Comparison of ENCODE assay signal across 8 mouse cellular contexts in genomic region chr9:58200270-58201090, GRCm38 (mm10). TPM values are rescaled to one million over a fixed set of nuclear protein-coding genes. Genes with fewer than 3 reads are reported as not detected.
DNase-seq lines count a peak whose midpoint lies in the region; ATAC-seq lines count a peak whose summit lies in the region.
"Had no signal": no experiment of that assay in that cellular context is flagged by ENCODE, and none has a peak within 500 bp of the region (broad histone marks: within the 10 kb centered on the region; RNA-seq: fewer than 3 reads in every experiment).

No protein-coding gene starts in this region.

- no peak for ATAC-seq in forebrain, embryonic 11.5 days (replicated peaks; ENCODE audit: low FRiP score)
- no peak for ATAC-seq in neural tube, embryonic 15.5 days (ENCODE audit: low FRiP score)

- 9% methylated on average over 11 of the region's 11 CpGs for WGBS in forebrain, embryonic 11.5 days
- 9% methylated on average over 11 of the region's 11 CpGs for WGBS in limb, embryonic 10.5 days
- WGBS in neural tube, embryonic 15.5 days = 9% methylated on average over 11 of the region's 11 CpGs

- no peaks in the 10 kb centered on the region for H3K36me3 ChIP-seq in forebrain, embryonic 11.5 days (ENCODE audit: control insufficient read depth, insufficient read depth, low read length)
- H3K36me3 ChIP-seq in limb, embryonic 10.5 days = no peaks in the 10 kb centered on the region
- H3K36me3 ChIP-seq in neural tube, embryonic 15.5 days = no peaks in the 10 kb centered on the region

- H3K27ac ChIP-seq in forebrain, embryonic 11.5 days (ENCODE audit: low read depth, low read length) = peak overlapping the region; percentile 62
- no peak overlapping the region for H3K27ac ChIP-seq in limb, embryonic 10.5 days
- H3K27ac ChIP-seq in neural tube, embryonic 15.5 days (replicated peaks) = peak overlapping the region; percentile 54; the same call in 1 of the 2 replicates

- H3K4me3 ChIP-seq in forebrain, embryonic 11.5 days (ENCODE audit: low read depth, low read length) = peak overlapping the region; percentile 30
- no peak overlapping the region for H3K4me3 ChIP-seq in limb, embryonic 10.5 days
- peak overlapping the region; percentile 33 for H3K4me3 ChIP-seq in neural tube, embryonic 15.5 days (replicated peaks)

- peaks cover 57% of the 10 kb centered on the region for H3K4me1 ChIP-seq in forebrain, embryonic 11.5 days (replicated peaks; ENCODE audit: control insufficient read depth, insufficient read depth, low read length)
- H3K4me1 ChIP-seq in limb, embryonic 10.5 days = peaks cover 80% of the 10 kb centered on the region
- H3K4me1 ChIP-seq in neural tube, embryonic 15.5 days = peaks cover 78% of the 10 kb centered on the region

- H3K27me3 ChIP-seq in forebrain, embryonic 11.5 days (ENCODE audit: control insufficient read depth, insufficient read depth, low read length) = peaks cover 83% of the 10 kb centered on the region
- H3K27me3 ChIP-seq in limb, embryonic 10.5 days (ENCODE audit: low read depth, poor library complexity, severe bottlenecking) = peaks cover 98% of the 10 kb centered on the region
- H3K27me3 ChIP-seq in neural tube, embryonic 15.5 days (replicated peaks) = peaks cover 91% of the 10 kb centered on the region

- intact Hi-C loops in left cerebral cortex, postnatal 25 days (cut with DNase I) = loop anchor here (2.0 to 10.0 kb wide), 2 partner anchors 90 to 266 kb away; no protein-coding TSS in a partner anchor

- peak overlapping the region; percentile 45 for H3K4me2 ChIP-seq in forebrain, embryonic 11.5 days (ENCODE audit: low read depth, low read length, severe bottlenecking)
- H3K4me2 ChIP-seq in neural tube, embryonic 15.5 days = peak overlapping the region; percentile 59

- no peaks in the 10 kb centered on the region for H3K9me3 ChIP-seq in forebrain, embryonic 11.5 days (ENCODE audit: control insufficient read depth, low read length)
- H3K9me3 ChIP-seq in limb, embryonic 10.5 days (replicated peaks) = no peaks in the 10 kb centered on the region
- no peaks in the 10 kb centered on the region for H3K9me3 ChIP-seq in neural tube, embryonic 15.5 days (replicated peaks)

- peak overlapping the region; percentile 61 for H3K9ac ChIP-seq in forebrain, embryonic 11.5 days (ENCODE audit: low read length)
- H3K9ac ChIP-seq in neural tube, embryonic 15.5 days (replicated peaks) = 0 out of 2 replicates have a peak overlapping the region, but pooled peaks have one; percentile 14

- peak; percentile 36 to 55 for DNase-seq in left cerebral cortex, postnatal 25 days (ENCODE audit: low spot score in 2 of 2)
- DNase-seq in left cerebral cortex, adult 8-10 months (ENCODE audit: low spot score in 2 of 2) = no peak
- peak; percentile 50 for DNase-seq in forebrain, embryonic 11.5 days (ENCODE audit: low spot score)
- DNase-seq in limb, embryonic 10.5 days (ENCODE audit: low spot score) = peak; percentile 44
- DNase-seq in adrenal gland, postnatal 36 days = no peak
- DNase-seq in kidney, postnatal 14 days = no peak
- DNase-seq: liver had no signal

RNA-seq across cellular contexts. Expression of gene Islr, which starts 3.6 kb away (rescaled TPM):
- 10 to 100 TPM; 14.9 to 15.2 TPM for total RNA-seq in left cerebral cortex, postnatal 25 days (2021)
- 10 to 100 TPM; 14.8 to 23.4 (median 18.9) TPM for total RNA-seq in left cerebral cortex, adult 8-10 months (2022)
- polyA plus RNA-seq in forebrain, embryonic 11.5 days (2014; fragmentation: Nextera tagmentation; extraction: Ambion mirVana) = 9.4 and 11.7 TPM in 2 replicates
- polyA plus RNA-seq in limb, embryonic 10.5 days (2016; fragmentation: Nextera tagmentation; extraction: Ambion mirVana) = 9.5 and 33.2 TPM in 2 replicates
- polyA plus RNA-seq in neural tube, embryonic 15.5 days (2015; fragmentation: Nextera tagmentation; extraction: Ambion mirVana) = 52.3 and 54.2 TPM in 2 replicates
- total RNA-seq in adrenal gland, postnatal 36 days (2021) = 10 to 100 TPM; 23.7 to 32.1 TPM

RNA-seq across cellular contexts. Expression of gene Islr2, which starts 3.6 kb away (rescaled TPM):
- total RNA-seq in left cerebral cortex, postnatal 25 days (2021) = 10 to 100 TPM; 72.2 to 76.7 TPM
- 10 to 100 TPM; 63.9 to 73.8 (median 69.4) TPM for total RNA-seq in left cerebral cortex, adult 8-10 months (2022)
- polyA plus RNA-seq in forebrain, embryonic 11.5 days (2014; fragmentation: Nextera tagmentation; extraction: Ambion mirVana) = 18.1 and 21.1 TPM in 2 replicates
- 0.11 TPM in 1 of 2 replicates, not detected in the other for polyA plus RNA-seq in limb, embryonic 10.5 days (2016; fragmentation: Nextera tagmentation; extraction: Ambion mirVana)
- polyA plus RNA-seq in neural tube, embryonic 15.5 days (2015; fragmentation: Nextera tagmentation; extraction: Ambion mirVana) = 8.5 and 11.5 TPM in 2 replicates
- 1 to 10 TPM; 2.3 to 3.3 TPM for total RNA-seq in adrenal gland, postnatal 36 days (2021)

RNA-seq across cellular contexts. Expression of gene Pml, which starts 49.1 kb away (rescaled TPM):
- 10 to 100 TPM; 13.0 to 18.2 TPM for total RNA-seq in left cerebral cortex, postnatal 25 days (2021)
- total RNA-seq in left cerebral cortex, adult 8-10 months (2022) = 10 to 100 TPM; 15.3 to 20.3 (median 17.5) TPM
- 13.6 and 13.7 TPM in 2 replicates for polyA plus RNA-seq in forebrain, embryonic 11.5 days (2014; fragmentation: Nextera tagmentation; extraction: Ambion mirVana)
- polyA plus RNA-seq in limb, embryonic 10.5 days (2016; fragmentation: Nextera tagmentation; extraction: Ambion mirVana) = 20.5 and 21.0 TPM in 2 replicates
- polyA plus RNA-seq in neural tube, embryonic 15.5 days (2015; fragmentation: Nextera tagmentation; extraction: Ambion mirVana) = 3.9 and 8.6 TPM in 2 replicates
- 10 to 100 TPM; 22.4 to 24.2 TPM for total RNA-seq in adrenal gland, postnatal 36 days (2021)

RNA-seq across cellular contexts. Expression of gene Stoml1, which starts 52.5 kb away (rescaled TPM):
- total RNA-seq in left cerebral cortex, postnatal 25 days (2021) = 10 to 100 TPM; 64.3 to 71.4 TPM
- 10 to 100 TPM; 65.6 to 69.4 (median 67.4) TPM for total RNA-seq in left cerebral cortex, adult 8-10 months (2022)
- 37.6 and 39.4 TPM in 2 replicates for polyA plus RNA-seq in forebrain, embryonic 11.5 days (2014; fragmentation: Nextera tagmentation; extraction: Ambion mirVana)
- 21.8 and 26.1 TPM in 2 replicates for polyA plus RNA-seq in limb, embryonic 10.5 days (2016; fragmentation: Nextera tagmentation; extraction: Ambion mirVana)
- polyA plus RNA-seq in neural tube, embryonic 15.5 days (2015; fragmentation: Nextera tagmentation; extraction: Ambion mirVana) = 121 and 136 TPM in 2 replicates
- 10 to 100 TPM; 15.7 to 19.2 TPM for total RNA-seq in adrenal gland, postnatal 36 days (2021)

Comparison
In these comparisons a context has a peak if more than half of its experiments do, and no peak if none do; other contexts are left out.
1. DNase-seq: peak in left cerebral cortex, postnatal 25 days (2 of 2), forebrain, embryonic 11.5 days (single experiment) and limb, embryonic 10.5 days (single experiment); none in left cerebral cortex, adult 8-10 months (0 of 2), adrenal gland, postnatal 36 days (0 of 2) and kidney, postnatal 14 days (single experiment).
2. RNA of gene Islr2, which starts 3.6 kb away (total RNA-seq): 72.2 to 76.7 TPM in left cerebral cortex, postnatal 25 days and 63.9 to 73.8 TPM in left cerebral cortex, adult 8-10 months; 2.3 to 3.3 TPM in adrenal gland, postnatal 36 days; every median in the first group is over 10 times any median in the second.